Mouse (Mus musculus): ENCODE data around the gene Clybl. TPM values are rescaled to one million over a fixed set of nuclear protein-coding genes. Genes with fewer than 3 reads are reported as not detected.

Gene Clybl
- total and polyA plus RNA-seq, 3 experiments, result 16.5 to 25.7 (median 18.7) TPM

DNA sequence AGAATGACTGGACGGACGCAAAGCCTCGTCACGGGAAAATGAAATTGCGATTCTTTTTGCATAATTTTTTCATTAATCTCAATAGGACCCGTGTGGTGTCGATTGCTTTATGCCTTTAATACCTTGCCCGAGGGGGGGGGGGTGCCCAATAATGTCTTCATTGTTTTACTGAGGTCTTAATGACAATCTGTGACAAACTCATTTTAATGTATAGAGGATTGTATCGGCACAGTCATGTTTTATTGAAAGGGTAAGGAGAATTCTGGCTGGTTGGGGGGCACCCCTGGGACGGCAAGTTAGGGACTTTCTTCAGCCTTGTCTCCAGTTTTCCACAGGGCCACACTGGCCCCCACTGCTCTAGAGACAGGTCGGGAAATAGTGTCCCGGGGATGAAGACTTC, 223.7 kb downstream of the Clybl start:
- no peaks in the 10 kb centered on the region for H3K79me2 ChIP-seq (replicated peaks; ENCODE audit: control insufficient read depth, extremely low read depth, insufficient read depth, poor library complexity, severe bottlenecking)
- TF ChIP-seq ZMIZ1 (IDR thresholded peaks at IDR 0.05; ENCODE audit: low read depth, low read length) (no peak), E2F4 (IDR thresholded peaks at IDR 0.05; ENCODE audit: insufficient replicate concordance, low read depth, low read length) (no peak), JUND (conservative IDR thresholded peaks at IDR 0.05; ENCODE audit: low read depth, low read length) (no peak), BHLHE40 (IDR thresholded peaks at IDR 0.05; ENCODE audit: low read depth, low read length) (no peak), ZC3H11A (IDR thresholded peaks at IDR 0.05; ENCODE audit: low read depth, low read length) (no peak), JUN (IDR thresholded peaks at IDR 0.05; ENCODE audit: insufficient read depth, low read depth, low read length) (no peak), EP300 (IDR thresholded peaks at IDR 0.05; ENCODE audit: low read length) (no peak), USF2 (conservative IDR thresholded peaks at IDR 0.05; ENCODE audit: low read depth, low read length) (no peak), KAT2A (IDR thresholded peaks at IDR 0.05; ENCODE audit: insufficient replicate concordance, low read length) (no peak), TCF12 (IDR thresholded peaks at IDR 0.05; ENCODE audit: low read depth, low read length) (no peak), POLR2AphosphoS2 (IDR thresholded peaks at IDR 0.05; ENCODE audit: low read depth, low read length) (no peak), MXI1 (IDR thresholded peaks at IDR 0.05; ENCODE audit: low read depth, low read length) (no peak), ZNF384 (IDR thresholded peaks at IDR 0.05; ENCODE audit: low read depth, low read length) (no peak), MAFK (IDR thresholded peaks at IDR 0.05; ENCODE audit: insufficient replicate concordance, low read length) (no peak), POLR2A (IDR thresholded peaks at IDR 0.05; ENCODE audit: low read depth, low read length) (no peak), IRF4 (IDR thresholded peaks at IDR 0.05; ENCODE audit: low read depth, low read length) (no peak), RCOR1 (conservative IDR thresholded peaks at IDR 0.05; ENCODE audit: low read depth, low read length) (no peak), ELF1 (IDR thresholded peaks at IDR 0.05; ENCODE audit: low read depth, low read length) (no peak), USF1 (IDR thresholded peaks at IDR 0.05; ENCODE audit: low read depth, low read length) (no peak)
- in situ Hi-C loops (cut with MboI; ENCODE audit: low pct_ligation_motif_present, low pct_unique_long_range_greater_than_20kb, low sequenced_read_pairs), result no loop called here
- no peak overlapping the region for H3K4me3 ChIP-seq (replicated peaks in 1 of 3; ENCODE audit: low read depth in 2 of 3, low read length in 2 of 3, poor library complexity in 1 of 3)
- dilution Hi-C loops (cut with MboI; ENCODE audit: extremely low pct_ligation_motif_present, extremely low pct_unique_long_range_greater_than_20kb, low sequenced_read_pairs), result no loop called here
- H3K4me2 ChIP-seq (ENCODE audit: insufficient read depth, low read depth, poor library complexity, severe bottlenecking), result no peak overlapping the region
- peaks cover 0 to 7% of the 10 kb centered on the region in 2 experiments; a peak in 1 of 4 replicates for H3K4me1 ChIP-seq (ENCODE audit: control insufficient read depth in 1 of 2, insufficient read depth in 2 of 2)
- no peaks in the 10 kb centered on the region for H3K27me3 ChIP-seq (replicated peaks)
- DNase-seq (ENCODE audit: extremely low read depth), result no peak
- peaks cover 3% of the 10 kb centered on the region for H3K9me3 ChIP-seq (replicated peaks; ENCODE audit: low read length)
- no peak overlapping the region for H3K27ac ChIP-seq (ENCODE audit: insufficient read depth, low read depth)
- H3K9ac ChIP-seq (ENCODE audit: insufficient read depth, low read depth), result no peak overlapping the region
- no peaks in the 10 kb centered on the region for H3K36me3 ChIP-seq (replicated peaks in 1 of 2; ENCODE audit: control insufficient read depth in 1 of 2, insufficient read depth in 1 of 2, low read length in 1 of 2)

DNA sequence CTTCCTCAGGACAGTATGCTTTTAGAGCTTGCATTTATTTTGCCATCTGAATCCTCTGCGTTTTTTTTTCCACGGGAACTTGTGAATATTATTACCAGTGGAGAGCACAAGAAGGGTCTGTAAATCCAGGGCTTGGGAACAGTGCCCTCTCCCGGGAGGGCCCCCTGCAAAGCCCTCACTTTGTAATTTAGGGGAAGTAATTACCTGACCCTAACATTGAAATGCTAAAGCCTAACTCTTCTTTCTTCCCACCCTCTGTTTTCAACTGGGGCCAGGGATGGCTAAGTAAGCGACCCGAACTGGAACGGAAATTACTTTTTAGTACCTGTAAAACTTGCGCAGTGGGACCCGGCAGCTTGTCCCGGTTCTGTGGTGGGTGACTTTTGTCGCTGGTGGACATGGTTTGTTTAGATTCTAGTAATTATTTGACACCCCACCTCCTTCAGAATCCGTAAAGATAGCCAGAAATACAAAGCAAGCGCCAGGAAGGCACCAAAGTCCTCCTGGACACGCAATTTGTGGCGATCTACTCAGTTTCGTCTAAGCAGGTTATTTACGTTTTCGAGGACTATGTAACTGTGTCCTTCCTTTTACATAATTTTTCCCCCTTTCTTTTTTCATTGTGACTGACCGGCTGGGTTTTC, 224.5 kb downstream of the Clybl start:
- peaks cover 3% of the 10 kb centered on the region for H3K9me3 ChIP-seq (replicated peaks; ENCODE audit: low read length)
- dilution Hi-C loops (cut with MboI; ENCODE audit: extremely low pct_ligation_motif_present, extremely low pct_unique_long_range_greater_than_20kb, low sequenced_read_pairs), result no loop called here
- H3K36me3 ChIP-seq (replicated peaks in 1 of 2; ENCODE audit: control insufficient read depth in 1 of 2, insufficient read depth in 1 of 2, low read length in 1 of 2), result no peaks in the 10 kb centered on the region
- no peak overlapping the region for H3K4me3 ChIP-seq (replicated peaks in 1 of 3; ENCODE audit: low read depth in 2 of 3, low read length in 2 of 3, poor library complexity in 1 of 3)
- H3K4me2 ChIP-seq (ENCODE audit: insufficient read depth, low read depth, poor library complexity, severe bottlenecking), result no peak overlapping the region
- DNase-seq (ENCODE audit: extremely low read depth), result no peak
- H3K4me1 ChIP-seq (ENCODE audit: control insufficient read depth in 1 of 2, insufficient read depth in 2 of 2), result peaks cover 0 to 10% of the 10 kb centered on the region in 2 experiments; a peak in 2 of 4 replicates
- in situ Hi-C loops (cut with MboI; ENCODE audit: low pct_ligation_motif_present, low pct_unique_long_range_greater_than_20kb, low sequenced_read_pairs), result no loop called here
- no peak overlapping the region for H3K27ac ChIP-seq (ENCODE audit: insufficient read depth, low read depth)
- H3K79me2 ChIP-seq (replicated peaks; ENCODE audit: control insufficient read depth, extremely low read depth, insufficient read depth, poor library complexity, severe bottlenecking), result no peaks in the 10 kb centered on the region
- no peaks in the 10 kb centered on the region for H3K27me3 ChIP-seq (replicated peaks)
- no peak overlapping the region for H3K9ac ChIP-seq (ENCODE audit: insufficient read depth, low read depth)
- TF ChIP-seq PAX5 (IDR thresholded peaks at IDR 0.05; ENCODE audit: low read length), result no peak
- TF ChIP-seq MAFK (IDR thresholded peaks at IDR 0.05; ENCODE audit: insufficient replicate concordance, low read length), result no peak
- no peak for TF ChIP-seq JUND (conservative IDR thresholded peaks at IDR 0.05; ENCODE audit: low read depth, low read length)
- TF ChIP-seq ZMIZ1 (IDR thresholded peaks at IDR 0.05; ENCODE audit: low read depth, low read length), result no peak
- TF ChIP-seq SIN3A (IDR thresholded peaks at IDR 0.05; ENCODE audit: low read length), result no peak
- no peak for TF ChIP-seq JUN (IDR thresholded peaks at IDR 0.05; ENCODE audit: insufficient read depth, low read depth, low read length)
- no peak for TF ChIP-seq MXI1 (IDR thresholded peaks at IDR 0.05; ENCODE audit: low read depth, low read length)
- no peak for TF ChIP-seq SMC3 (IDR thresholded peaks at IDR 0.05; ENCODE audit: low read depth, low read length)

Data from CH12.LX (cell line).